Mouse (Mus musculus) left cerebral cortex, adult 11 months (tissue): ENCODE measurements around the gene Gtf2ird2.

Experiments used
- DNase-seq: peaks from one replicate; pipeline ENCODE4 v3.0.0; 2022; ENCODE audit warnings: low spot score

Gene Gtf2ird2

GRCm38 (mm10) chr5:134269751-134270150 is 85.9 kb downstream of the Gtf2ird2 start:
- DNase-seq = no peak

- no peak for DNase-seq
Measured at GRCm38 (mm10) chr5:134270566-134270965, 86.7 kb downstream of the Gtf2ird2 start.

- DNase-seq = no peak
Measured at GRCm38 (mm10) chr5:134271421-134271820, 87.6 kb downstream of the Gtf2ird2 start.

- DNase-seq = no peak
Measured at GRCm38 (mm10) chr5:134272761-134273160, 88.9 kb downstream of the Gtf2ird2 start.

GRCm38 (mm10) chr5:134273761-134274160 is 89.9 kb downstream of the Gtf2ird2 start:
- no peak for DNase-seq
